Mouse (Mus musculus) limb, embryonic 10.5 days (tissue): ENCODE measurements around the gene Spaca3. TPM values are rescaled to one million over a fixed set of nuclear protein-coding genes. Genes with fewer than 3 reads are reported as not detected.

Source experiments
- DNase-seq: peaks from one replicate; pipeline ENCODE4 v3.0.0-alpha.2; 2017; ENCODE audit warnings: low spot score
- H3K27ac ChIP-seq: fragments of 300-500 bp; sonication (generic); 2 replicates; pipeline ENCODE4 v1.5.1; 2016; ENCODE audit warnings: mild to moderate bottlenecking
- H3K27me3 ChIP-seq: fragments of 300-500 bp; sonication (generic); 2 replicates; pipeline ENCODE4 v1.6.1; 2016; ENCODE audit warnings: low read depth, mild to moderate bottlenecking; ENCODE audit not compliant: poor library complexity, severe bottlenecking
- H3K36me3 ChIP-seq: fragments of 300-500 bp; sonication (generic); 2 replicates; pipeline ENCODE4 v1.6.1; 2016; ENCODE audit warnings: mild to moderate bottlenecking, moderate library complexity
- H3K4me1 ChIP-seq: fragments of 300-500 bp; sonication (generic); 2 replicates; pipeline ENCODE4 v1.6.1; 2016
- H3K4me3 ChIP-seq: fragments of 300-500 bp; sonication (generic); 2 replicates; pipeline ENCODE4 v1.5.1; 2016; ENCODE audit warnings: mild to moderate bottlenecking, moderate library complexity
- H3K9me3 ChIP-seq: fragments of 300-500 bp; sonication (generic); replicated peaks from 2 replicates; pipeline ENCODE4 v1.6.1; 2016; ENCODE audit warnings: mild to moderate bottlenecking
- WGBS: fragments of 180-500 bp; shearing (Covaris S2); methylation state at CpG from one replicate; pipeline ENCODE4 v1.1.7; 2016; 5-methylcytosine and 5-hydroxymethylcytosine counted together
- polyA plus RNA-seq: library from polyadenylated mRNA; unstranded; fragments of >200 nt; fragmentation: Nextera tagmentation; extraction: Ambion mirVana; gene quantifications from 2 replicates; pipeline ENCODE4 v1.2.1, GENCODE M21; 2016

Gene Spaca3
- polyA plus RNA-seq, 1 experiment from 2014 or later = not detected

- Histone ChIP-seq H3K27me3 (no peaks in the 10 kb centered on the region), H3K9me3 (no peaks in the 10 kb centered on the region), H3K27ac (no peak overlapping the region), H3K36me3 (no peaks in the 10 kb centered on the region), H3K4me1 (peaks cover 14% of the 10 kb centered on the region), H3K4me3 (no peak overlapping the region)
- DNase-seq = no peak
- 90% methylated on average over 2 of the region's 2 CpGs for WGBS
These were observed 14.7 kb upstream of the Spaca3 start for GRCm38 (mm10) chr11:80843435-80843834.

GRCm38 (mm10) chr11:80845486-80845885, 12.7 kb upstream of the Spaca3 start:
- DNase-seq = no peak

GRCm38 (mm10) chr11:80846115-80846514, 12.1 kb upstream of the Spaca3 start:
- 53% methylated on average over 3 of the region's 3 CpGs for WGBS
- Histone ChIP-seq H3K9me3 (no peaks in the 10 kb centered on the region), H3K27me3 (no peaks in the 10 kb centered on the region), H3K36me3 (no peaks in the 10 kb centered on the region), H3K4me1 (peaks cover 14% of the 10 kb centered on the region), H3K27ac (0 out of 2 replicates have a peak overlapping the region, but pooled peaks have one; percentile 2), H3K4me3 (no peak overlapping the region)
- no peak for DNase-seq

More at GRCm38 (mm10) chr11:80845486-80845885, 12.7 kb upstream of the Spaca3 start:
- no peaks in the 10 kb centered on the region for H3K27me3 ChIP-seq
- no peak overlapping the region for H3K4me3 ChIP-seq
- no peaks in the 10 kb centered on the region for H3K9me3 ChIP-seq
- 0 out of 2 replicates have a peak overlapping the region, but pooled peaks have one; percentile 2 for H3K27ac ChIP-seq
- no peaks in the 10 kb centered on the region for H3K36me3 ChIP-seq
- 43% methylated on average over 7 of the region's 7 CpGs for WGBS
- peaks cover 14% of the 10 kb centered on the region for H3K4me1 ChIP-seq

- no peaks in the 10 kb centered on the region for H3K27me3 ChIP-seq
- WGBS = 48% methylated on average over 5 of the region's 5 CpGs
- H3K27ac ChIP-seq = no peak overlapping the region
- H3K36me3 ChIP-seq = no peaks in the 10 kb centered on the region
- no peak overlapping the region for H3K4me3 ChIP-seq
- H3K9me3 ChIP-seq = no peaks in the 10 kb centered on the region
- no peak for DNase-seq
- H3K4me1 ChIP-seq = peaks cover 17% of the 10 kb centered on the region
These were observed 10.0 kb upstream of the Spaca3 start for GRCm38 (mm10) chr11:80848131-80848530.

GRCm38 (mm10) chr11:80851859-80852258, 6.3 kb upstream of the Spaca3 start:
- Histone ChIP-seq H3K4me1 (peaks cover 9% of the 10 kb centered on the region; the same call in 1 of the 2 replicates), H3K4me3 (no peak overlapping the region), H3K36me3 (no peaks in the 10 kb centered on the region), H3K27ac (no peak overlapping the region), H3K9me3 (no peaks in the 10 kb centered on the region), H3K27me3 (no peaks in the 10 kb centered on the region)
- DNase-seq = peak; percentile 34
- WGBS = 48% methylated on average over 5 of the region's 5 CpGs

- Histone ChIP-seq H3K4me1 (peaks cover 5% of the 10 kb centered on the region; the same call in 1 of the 2 replicates), H3K4me3 (no peak overlapping the region), H3K27me3 (no peaks in the 10 kb centered on the region), H3K27ac (no peak overlapping the region), H3K9me3 (no peaks in the 10 kb centered on the region), H3K36me3 (no peaks in the 10 kb centered on the region)
- DNase-seq = no peak
- WGBS = 78% methylated on average over 3 of the region's 3 CpGs
These were observed 5.2 kb upstream of the Spaca3 start for GRCm38 (mm10) chr11:80853014-80853413.

GRCm38 (mm10) chr11:80854430-80854829, 3.7 kb upstream of the Spaca3 start:
- 90% methylated on average over 11 of the region's 11 CpGs for WGBS

GRCm38 (mm10) chr11:80854908-80855307, 3.3 kb upstream of the Spaca3 start:
- Histone ChIP-seq H3K9me3 (no peaks in the 10 kb centered on the region), H3K27ac (no peak overlapping the region), H3K36me3 (no peaks in the 10 kb centered on the region), H3K4me1 (0 out of 2 replicates have a peak, but pooled peaks cover 3% of the 10 kb centered on the region), H3K27me3 (no peaks in the 10 kb centered on the region), H3K4me3 (no peak overlapping the region)
- 58% methylated on average over 7 of the region's 7 CpGs for WGBS
- DNase-seq = no peak

More at GRCm38 (mm10) chr11:80854430-80854829, 3.7 kb upstream of the Spaca3 start:
- H3K27me3 ChIP-seq = no peaks in the 10 kb centered on the region
- no peak overlapping the region for H3K4me3 ChIP-seq
- no peaks in the 10 kb centered on the region for H3K9me3 ChIP-seq
- no peaks in the 10 kb centered on the region for H3K36me3 ChIP-seq
- H3K4me1 ChIP-seq = 0 out of 2 replicates have a peak, but pooled peaks cover 3% of the 10 kb centered on the region
- DNase-seq = no peak
- H3K27ac ChIP-seq = no peak overlapping the region

- DNase-seq = no peak
- 86% methylated on average over 2 of the region's 2 CpGs for WGBS
- no peak overlapping the region for H3K27ac ChIP-seq
These were observed 1.3 kb upstream of the Spaca3 start for GRCm38 (mm10) chr11:80856827-80857226.

GRCm38 (mm10) chr11:80862941-80863340, 4.8 kb downstream of the Spaca3 start:
- no peak overlapping the region for H3K4me3 ChIP-seq
- no peaks in the 10 kb centered on the region for H3K27me3 ChIP-seq
- no peaks in the 10 kb centered on the region for H3K36me3 ChIP-seq
- no peaks in the 10 kb centered on the region for H3K4me1 ChIP-seq
- H3K27ac ChIP-seq = no peak overlapping the region
- WGBS = 92% methylated on average over 7 of the region's 7 CpGs
- no peaks in the 10 kb centered on the region for H3K9me3 ChIP-seq
- no peak for DNase-seq

More at GRCm38 (mm10) chr11:80856827-80857226, 1.3 kb upstream of the Spaca3 start:
- no peak overlapping the region for H3K4me3 ChIP-seq
- H3K27me3 ChIP-seq = no peaks in the 10 kb centered on the region
- no peaks in the 10 kb centered on the region for H3K9me3 ChIP-seq
- 0 out of 2 replicates have a peak, but pooled peaks cover 3% of the 10 kb centered on the region for H3K4me1 ChIP-seq
- no peaks in the 10 kb centered on the region for H3K36me3 ChIP-seq

GRCm38 (mm10) chr11:80868039-80868438, 9.9 kb downstream of the Spaca3 start:
- Histone ChIP-seq H3K36me3 (no peaks in the 10 kb centered on the region), H3K4me1 (no peaks in the 10 kb centered on the region), H3K4me3 (no peak overlapping the region), H3K27me3 (no peaks in the 10 kb centered on the region), H3K9me3 (no peaks in the 10 kb centered on the region), H3K27ac (no peak overlapping the region)
- 83% methylated on average over 1 of the region's 1 CpGs for WGBS
- DNase-seq = no peak

GRCm38 (mm10) chr11:80872509-80873474, 14.6 kb downstream of the Spaca3 start:
- DNase-seq = peak; percentile 80
- Histone ChIP-seq H3K36me3 (no peaks in the 10 kb centered on the region), H3K4me3 (no peak overlapping the region), H3K27me3 (no peaks in the 10 kb centered on the region), H3K27ac (no peak overlapping the region), H3K9me3 (no peaks in the 10 kb centered on the region), H3K4me1 (peaks cover 4% of the 10 kb centered on the region; the same call in 1 of the 2 replicates)
- 63% methylated on average over 17 of the region's 17 CpGs for WGBS

GRCm38 (mm10) chr11:80877131-80877651, 19.0 kb downstream of the Spaca3 start:
- no peaks in the 10 kb centered on the region for H3K27me3 ChIP-seq
- H3K27ac ChIP-seq = no peak overlapping the region
- H3K9me3 ChIP-seq = no peaks in the 10 kb centered on the region
- 72% methylated on average over 11 of the region's 11 CpGs for WGBS
- H3K4me1 ChIP-seq = peaks cover 4% of the 10 kb centered on the region; the same call in 1 of the 2 replicates
- no peak for DNase-seq
- no peaks in the 10 kb centered on the region for H3K36me3 ChIP-seq
- no peak overlapping the region for H3K4me3 ChIP-seq
